Mouse (Mus musculus) liver, embryonic 14.5 days (tissue): ENCODE measurements at regions not wholly inside any gene's neighbourhood (a gene's known extent, or its start where the extent isn't known, plus 50 kb on each side); places are given as distances from the start of the nearest gene placed in this dataset.

Experiments used
- CTCF ChIP-seq: IDR thresholded peaks from 2 replicates; pipeline ENCODE4 v1.5.1; 2016; ENCODE audit warnings: antibody characterized with exemption, low read depth, control low read depth
- EP300 ChIP-seq: IDR thresholded peaks from 2 replicates; pipeline ENCODE4 v1.6.1; 2016; ENCODE audit warnings: antibody characterized with exemption, low read depth

GRCm38 (mm10) chr13:60486105-60486504 is 115.6 kb upstream of the Dapk1 start:
- no peak for TF ChIP-seq EP300
- TF ChIP-seq CTCF = no peak
